Mouse (Mus musculus): ENCODE measurements around the gene Tlx3. TPM values are rescaled to one million over a fixed set of nuclear protein-coding genes. Genes with fewer than 3 reads are reported as not detected.

Tlx3 gene
- polyA plus RNA-seq, 1 experiment from 2014 or later = not detected

- Histone ChIP-seq H3K27me3 (ENCODE audit: control insufficient read depth, insufficient read depth, low read length) (peaks cover 47% of the 10 kb centered on the region), H3K27ac (replicated peaks) (no peak overlapping the region), H3K4me1 (replicated peaks; ENCODE audit: control insufficient read depth, insufficient read depth) (peaks cover 2% of the 10 kb centered on the region; the same call in 1 of the 2 replicates), H3K9me3 (ENCODE audit: control insufficient read depth, low read length) (peaks cover 5% of the 10 kb centered on the region), H3K4me3 (ENCODE audit: low read depth, low read length) (peak overlapping the region; percentile 20), H3K36me3 (ENCODE audit: control insufficient read depth, insufficient read depth, low read length) (no peaks in the 10 kb centered on the region), H3K4me2 (replicated peaks; ENCODE audit: low read depth) (peak overlapping the region; percentile 23), H3K9ac (ENCODE audit: low read length) (no peak overlapping the region)
- ATAC-seq (ENCODE audit: low FRiP score, low TSS enrichment) (no peak), DNase-seq (ENCODE audit: low spot score) (no peak)
- TF ChIP-seq EP300 (optimal IDR thresholded peaks at IDR 0.05) (no peak), CTCF (IDR thresholded peaks at IDR 0.05; ENCODE audit: low read depth) (no peak)
- 1% methylated on average over 32 of the region's 47 CpGs for WGBS
Observed at GRCm38 (mm10) chr11:33202972-33203371, 417 bp downstream of the Tlx3 start.

- H3K27me3 ChIP-seq (ENCODE audit: control insufficient read depth, insufficient read depth, low read length) = peaks cover 52% of the 10 kb centered on the region
- H3K4me1 ChIP-seq (replicated peaks; ENCODE audit: control insufficient read depth, insufficient read depth) = peaks cover 2% of the 10 kb centered on the region; the same call in 1 of the 2 replicates
- DNase-seq (ENCODE audit: low spot score) (no peak), ATAC-seq (ENCODE audit: low FRiP score, low TSS enrichment) (no peak)
- H3K4me3 ChIP-seq (ENCODE audit: low read depth, low read length) = no peak overlapping the region
- H3K4me2 ChIP-seq (replicated peaks; ENCODE audit: low read depth) = no peak overlapping the region
- no peak overlapping the region for H3K27ac ChIP-seq (replicated peaks)
- H3K9me3 ChIP-seq (ENCODE audit: control insufficient read depth, low read length) = peaks cover 5% of the 10 kb centered on the region
- peak; percentile 35 for TF ChIP-seq CTCF (IDR thresholded peaks at IDR 0.05; ENCODE audit: low read depth)
- no peak for TF ChIP-seq EP300 (optimal IDR thresholded peaks at IDR 0.05)
- no peaks in the 10 kb centered on the region for H3K36me3 ChIP-seq (ENCODE audit: control insufficient read depth, insufficient read depth, low read length)
- under 1% methylated on average over 31 of the region's 37 CpGs for whole genome bisulfite sequencing
- H3K9ac ChIP-seq (ENCODE audit: low read length) = no peak overlapping the region
Observed at GRCm38 (mm10) chr11:33202296-33202695, 1.1 kb downstream of the Tlx3 start.

GRCm38 (mm10) chr11:33201626-33202010 is 1.8 kb downstream of the Tlx3 start:
- ATAC-seq (ENCODE audit: low FRiP score, low TSS enrichment) (no peak), DNase-seq (ENCODE audit: low spot score) (no peak)

GRCm38 (mm10) chr11:33200764-33201625 is 2.4 kb downstream of the Tlx3 start:
- WGBS = under 1% methylated on average over 74 of the region's 76 CpGs

More at GRCm38 (mm10) chr11:33201626-33202010, 1.8 kb downstream of the Tlx3 start:
- Histone ChIP-seq H3K27ac (replicated peaks) (no peak overlapping the region), H3K4me1 (replicated peaks; ENCODE audit: control insufficient read depth, insufficient read depth) (peaks cover 2% of the 10 kb centered on the region; the same call in 1 of the 2 replicates), H3K9me3 (ENCODE audit: control insufficient read depth, low read length) (peaks cover 5% of the 10 kb centered on the region), H3K4me2 (replicated peaks; ENCODE audit: low read depth) (peak overlapping the region; percentile 41; the same call in 1 of the 2 replicates), H3K36me3 (ENCODE audit: control insufficient read depth, insufficient read depth, low read length) (no peaks in the 10 kb centered on the region), H3K27me3 (ENCODE audit: control insufficient read depth, insufficient read depth, low read length) (peaks cover 49% of the 10 kb centered on the region), H3K9ac (ENCODE audit: low read length) (no peak overlapping the region), H3K4me3 (ENCODE audit: low read depth, low read length) (peak overlapping the region; percentile 22)
- WGBS = 2% methylated on average over 18 of the region's 19 CpGs
- no peak for TF ChIP-seq CTCF (IDR thresholded peaks at IDR 0.05; ENCODE audit: low read depth)
- no peak for TF ChIP-seq EP300 (optimal IDR thresholded peaks at IDR 0.05)

GRCm38 (mm10) chr11:33199906-33200763 is 3.3 kb downstream of the Tlx3 start:
- Histone ChIP-seq H3K27ac (replicated peaks) (no peak overlapping the region), H3K9me3 (ENCODE audit: control insufficient read depth, low read length) (peaks cover 5% of the 10 kb centered on the region), H3K4me3 (ENCODE audit: low read depth, low read length) (peak overlapping the region; percentile 22), H3K27me3 (ENCODE audit: control insufficient read depth, insufficient read depth, low read length) (peaks cover 44% of the 10 kb centered on the region), H3K36me3 (ENCODE audit: control insufficient read depth, insufficient read depth, low read length) (no peaks in the 10 kb centered on the region), H3K4me2 (replicated peaks; ENCODE audit: low read depth) (no peak overlapping the region), H3K9ac (ENCODE audit: low read length) (no peak overlapping the region), H3K4me1 (replicated peaks; ENCODE audit: control insufficient read depth, insufficient read depth) (peaks cover 2% of the 10 kb centered on the region; the same call in 1 of the 2 replicates)
- TF ChIP-seq EP300 (optimal IDR thresholded peaks at IDR 0.05) (no peak), CTCF (IDR thresholded peaks at IDR 0.05; ENCODE audit: low read depth) (no peak)
- no peak for DNase-seq (ENCODE audit: low spot score)
- ATAC-seq (ENCODE audit: low FRiP score, low TSS enrichment) = no peak
- 2% methylated on average over 45 of the region's 45 CpGs for WGBS

More at GRCm38 (mm10) chr11:33200764-33201625, 2.4 kb downstream of the Tlx3 start:
- Histone ChIP-seq H3K9me3 (ENCODE audit: control insufficient read depth, low read length) (peaks cover 5% of the 10 kb centered on the region), H3K27ac (replicated peaks) (no peak overlapping the region), H3K4me2 (replicated peaks; ENCODE audit: low read depth) (peak overlapping the region; percentile 41), H3K9ac (ENCODE audit: low read length) (no peak overlapping the region), H3K36me3 (ENCODE audit: control insufficient read depth, insufficient read depth, low read length) (no peaks in the 10 kb centered on the region), H3K4me1 (replicated peaks; ENCODE audit: control insufficient read depth, insufficient read depth) (peaks cover 2% of the 10 kb centered on the region; the same call in 1 of the 2 replicates), H3K4me3 (ENCODE audit: low read depth, low read length) (peak overlapping the region; percentile 22), H3K27me3 (ENCODE audit: control insufficient read depth, insufficient read depth, low read length) (peaks cover 47% of the 10 kb centered on the region)
- ATAC-seq (ENCODE audit: low FRiP score, low TSS enrichment) (peak; percentile 49; the same call in 1 of the 2 replicates), DNase-seq (ENCODE audit: low spot score) (peak; percentile 30)
- no peak for TF ChIP-seq CTCF (IDR thresholded peaks at IDR 0.05; ENCODE audit: low read depth)
- no peak for TF ChIP-seq EP300 (optimal IDR thresholded peaks at IDR 0.05)
